Mouse (Mus musculus): ENCODE results near the gene Tmem143.
"Not testable (repeated sequence)": the region's sequence is repeated elsewhere in the genome, so short reads cannot be mapped to it uniquely, and the experiment has no call there.

DNA sequence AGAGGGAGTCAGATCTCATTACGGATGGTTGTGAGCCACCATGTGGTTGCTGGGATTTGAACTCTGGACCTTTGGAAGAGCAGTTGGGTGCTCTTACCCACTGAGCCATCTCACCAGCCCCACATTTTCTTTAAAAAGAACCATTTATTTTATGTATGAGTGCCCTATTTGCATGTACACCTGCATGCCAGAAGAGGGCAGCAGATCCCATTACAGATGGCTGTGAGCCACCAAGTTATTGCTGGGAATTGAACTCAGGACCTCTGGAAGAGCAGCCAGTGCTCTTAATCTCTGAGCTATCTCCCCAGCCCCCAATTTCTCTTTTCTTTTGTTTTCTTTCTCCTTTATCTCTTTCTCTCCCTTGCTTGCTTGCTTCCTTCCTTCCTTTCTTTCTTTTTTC lies 46.5 kb downstream of the Tmem143 start:
- not testable (repeated sequence) for TF ChIP-seq GATA1, TAL1 (IDR thresholded peaks at IDR 0.05; ENCODE audit: low read length)

Data from erythroblast, embryonic 14.5 days (primary cell).